Comparison of ENCODE assay signal across 9 mouse cellular contexts in genomic region chr4:34976331-34976778, GRCm38 (mm10).
DNase-seq lines count a peak whose midpoint lies in the region; TF ChIP-seq lines count a peak whose summit lies in the region.
"Had no signal": no experiment of that assay in that cellular context is flagged by ENCODE, and none has a peak within 500 bp of the region (broad histone marks: within the 10 kb centered on the region; RNA-seq: fewer than 3 reads in every experiment).

No protein-coding gene starts in this region.

- H3K27ac ChIP-seq in left cerebral cortex, adult 2 months, result no peak overlapping the region
- H3K27ac ChIP-seq: macrophage had no signal

- intact Hi-C loops in left cerebral cortex, adult 2 months (cut with DNase I), result no loop called here

- no peak for TF ChIP-seq POLR2A in brain, embryonic 14.5 days (IDR thresholded peaks at IDR 0.05; ENCODE audit: borderline replicate concordance, extremely low read depth, insufficient read depth, insufficient read length, poor library complexity, severe bottlenecking)

- no peak for TF ChIP-seq CTCF in brain, embryonic 14.5 days (IDR thresholded peaks at IDR 0.05; ENCODE audit: borderline replicate concordance, extremely low read depth, insufficient read depth, insufficient read length)
- no peak for TF ChIP-seq CTCF in left cerebral cortex, adult 2 months (IDR thresholded peaks at IDR 0.05)

- no peak overlapping the region for H3K4me3 ChIP-seq in left cerebral cortex, adult 2 months

- peak; percentile 46 to 52 for DNase-seq in kidney, postnatal 4 days
- DNase-seq in kidney, adult 9 months, result no peak
- peak; percentile 80 for DNase-seq in brain, embryonic 14.5 days (ENCODE audit: low read depth)
- peak; percentile 80 to 89 for DNase-seq in cerebellum, postnatal 25 days
- DNase-seq in layer of hippocampus, postnatal 14 days (ENCODE audit: low spot score in 2 of 2), result peak; percentile 36 to 71
- DNase-seq in retina, embryonic 14.5 days (ENCODE audit: low spot score), result no peak
- no peak for DNase-seq in urinary bladder, postnatal 25 days (ENCODE audit: low spot score)
- no peak for DNase-seq in left cerebral cortex, adult 2 months (ENCODE audit: extremely low spot score in 1 of 2, low spot score in 2 of 2)

Comparison
In these comparisons a context has a peak if more than half of its experiments do, and no peak if none do; other contexts are left out.
1. DNase-seq: peak in kidney, postnatal 4 days (2 of 2), brain, embryonic 14.5 days (single experiment), cerebellum, postnatal 25 days (2 of 2) and layer of hippocampus, postnatal 14 days (2 of 2); none in kidney, adult 9 months (single experiment), retina, embryonic 14.5 days (single experiment), urinary bladder, postnatal 25 days (single experiment) and left cerebral cortex, adult 2 months (0 of 2).